In genomic region chr3:73053451-73053931, GRCm38 (mm10) we compare ENCODE assay signal across 8 mouse cellular contexts. TPM values are rescaled to one million over a fixed set of nuclear protein-coding genes. Genes with fewer than 3 reads are reported as not detected.
DNase-seq lines count a peak whose midpoint lies in the region; ATAC-seq and TF ChIP-seq lines count a peak whose summit lies in the region.

No protein-coding gene starts in this region.

- 4% methylated on average over 26 of the region's 26 CpGs for WGBS in heart, embryonic 12.5 days
- 2% methylated on average over 26 of the region's 26 CpGs for WGBS in intestine, postnatal 0 days

- H3K4me3 ChIP-seq in heart, embryonic 12.5 days: peak overlapping the region; percentile 61
- peak overlapping the region; percentile 38 for H3K4me3 ChIP-seq in intestine, postnatal 0 days (ENCODE audit: low read depth, low read length)

- peak overlapping the region; percentile 91 for H3K4me2 ChIP-seq in heart, embryonic 12.5 days
- H3K4me2 ChIP-seq in intestine, postnatal 0 days (replicated peaks; ENCODE audit: low read depth): peak overlapping the region; percentile 62

- H3K9ac ChIP-seq in heart, embryonic 12.5 days: peak overlapping the region; percentile 54
- no peak overlapping the region for H3K9ac ChIP-seq in intestine, postnatal 0 days (ENCODE audit: low read depth, low read length)

- TF ChIP-seq CTCF in intestine, postnatal 0 days (IDR thresholded peaks at IDR 0.05; ENCODE audit: low read depth): no peak

- H3K9me3 ChIP-seq in heart, embryonic 12.5 days (replicated peaks): no peaks in the 10 kb centered on the region
- H3K9me3 ChIP-seq in intestine, postnatal 0 days (ENCODE audit: control insufficient read depth): no peaks in the 10 kb centered on the region

- intact Hi-C loops in heart, postnatal 10 days (cut with DNase I): no loop called here

- no peak for DNase-seq in heart, postnatal 10 days
- DNase-seq in Muller cell, postnatal 12 days (ENCODE audit: inconsistent ontology term): peak; percentile 48
- DNase-seq in embryo, embryonic 10.5 days (ENCODE audit: low spot score): peak; percentile 59
- DNase-seq in neural tube, embryonic 10.5 days (ENCODE audit: extremely low spot score, low spot score): peak; percentile 39
- DNase-seq in ovary, postnatal 14 days (ENCODE audit: low spot score): no peak
- DNase-seq in spleen, adult 18-20 months: no peak

- H3K4me1 ChIP-seq in heart, embryonic 12.5 days (replicated peaks): peaks cover 23% of the 10 kb centered on the region; the same call in 1 of the 2 replicates
- H3K4me1 ChIP-seq in intestine, postnatal 0 days (replicated peaks; ENCODE audit: control insufficient read depth, insufficient read depth, low read length): no peaks in the 10 kb centered on the region; the same call in 1 of the 2 replicates

- H3K27ac ChIP-seq in heart, embryonic 12.5 days (ENCODE audit: poor library complexity, severe bottlenecking): no peak overlapping the region
- H3K27ac ChIP-seq in intestine, postnatal 0 days (ENCODE audit: low read depth, low read length): no peak overlapping the region

- peaks cover 73% of the 10 kb centered on the region for H3K27me3 ChIP-seq in heart, embryonic 12.5 days (replicated peaks)
- H3K27me3 ChIP-seq in intestine, postnatal 0 days (replicated peaks; ENCODE audit: control insufficient read depth, insufficient read depth, low read length): peaks cover 27% of the 10 kb centered on the region

- ATAC-seq in heart, embryonic 12.5 days (ENCODE audit: insufficient number of reproducible peaks, low FRiP score): no peak
- ATAC-seq in intestine, postnatal 0 days: no peak

- no peaks in the 10 kb centered on the region for H3K36me3 ChIP-seq in heart, embryonic 12.5 days
- no peaks in the 10 kb centered on the region for H3K36me3 ChIP-seq in intestine, postnatal 0 days (ENCODE audit: control insufficient read depth, insufficient read depth)

RNA-seq across cellular contexts. Expression of gene Slitrk3, which starts 4.1 kb away (rescaled TPM):
- polyA plus RNA-seq in heart, embryonic 12.5 days (2016; fragmentation: Nextera tagmentation; extraction: Ambion mirVana): 0.13 and 0.24 TPM in 2 replicates
- under 1 TPM; 0.07 TPM for total RNA-seq in heart, postnatal 10 days (2021)
- 0.78 and 1.1 TPM in 2 replicates for polyA plus RNA-seq in intestine, postnatal 0 days (2015; fragmentation: Nextera tagmentation; extraction: Ambion mirVana)

Comparison
In these comparisons a context has a peak if more than half of its experiments do, and no peak if none do; other contexts are left out.
1. DNase-seq: peak in Muller cell, postnatal 12 days (single experiment), embryo, embryonic 10.5 days (single experiment) and neural tube, embryonic 10.5 days (single experiment); none in heart, postnatal 10 days (0 of 2), ovary, postnatal 14 days (single experiment) and spleen, adult 18-20 months (0 of 2).